Mouse (Mus musculus) hematopoietic stem cell, adult 5-6 weeks (primary cell): Measurements from ENCODE around the gene Ush1c. TPM values are rescaled to one million over a fixed set of nuclear protein-coding genes. Genes with fewer than 3 reads are reported as not detected.
A peak's percentile ranks its signal among the peaks of the same experiment; 100 is the strongest.

Experiments used
- ATAC-seq, 2 experiments: fragments of 125-278 bp in 1 of 2; replicated peaks in 1 of 2; 2 replicates each; pipeline ENCODE4 v1.8.0; 2016 to 2017; ENCODE audit warnings: inconsistent platforms in 2 of 2, mild to moderate bottlenecking in 2 of 2, moderate number of reproducible peaks in 2 of 2, low read depth in 1 of 2, moderate TSS enrichment in 1 of 2; ENCODE audit not compliant: low FRiP score in 2 of 2, poor library complexity in 2 of 2, severe bottlenecking in 2 of 2, insufficient read depth in 1 of 2, low TSS enrichment in 1 of 2
- total RNA-seq: library from RNA; stranded (forward); fragments of 172-1452, 232-1000 nt; gene quantifications from 2 replicates; pipeline ENCODE4 v1.2.3, GENCODE M21; 2017

Gene Ush1c
- total RNA-seq, result not detected in 2 replicates

GRCm38 (mm10) chr7:46238346-46238745 is at the start of gene Ush1c:
Ush1c (minus strand) TSS chr7:46238503.
- ATAC-seq, result no peak

- ATAC-seq, result no peak
These were observed 48.7 kb upstream of the Ush1c start for GRCm38 (mm10) chr7:46287051-46287450.

- ATAC-seq, result no peak
These were observed 48.1 kb upstream of the Ush1c start for GRCm38 (mm10) chr7:46286391-46286790.

- no peak for ATAC-seq
These were observed 47.0 kb upstream of the Ush1c start for GRCm38 (mm10) chr7:46285161-46285839.

- ATAC-seq, result no peak
These were observed 45.4 kb upstream of the Ush1c start for GRCm38 (mm10) chr7:46283681-46284080.

GRCm38 (mm10) chr7:46282276-46282675 is 44.0 kb upstream of the Ush1c start:
- no peak for ATAC-seq

- no peak for ATAC-seq
These were observed 42.6 kb upstream of the Ush1c start for GRCm38 (mm10) chr7:46280896-46281295.

GRCm38 (mm10) chr7:46279946-46280345 is 41.6 kb upstream of the Ush1c start:
- ATAC-seq, result peak in 1 of 2 experiments; percentile 62; a peak in 1 of 4 replicates

GRCm38 (mm10) chr7:46276156-46276555 is 37.9 kb upstream of the Ush1c start:
- ATAC-seq, result no peak

GRCm38 (mm10) chr7:46251841-46252240 is 13.5 kb upstream of the Ush1c start:
- no peak for ATAC-seq

- no peak for ATAC-seq
These were observed 9.3 kb upstream of the Ush1c start for GRCm38 (mm10) chr7:46247606-46248005.

- ATAC-seq, result no peak
These were observed 8.6 kb upstream of the Ush1c start for GRCm38 (mm10) chr7:46246876-46247275.

- ATAC-seq, result no peak
These were observed 2.4 kb upstream of the Ush1c start, which contains the start of gene Otog for GRCm38 (mm10) chr7:46240696-46241095. Otog (plus strand) TSS chr7:46240987.

GRCm38 (mm10) chr7:46240091-46240490 is 1.8 kb upstream of the Ush1c start:
- ATAC-seq, result no peak

GRCm38 (mm10) chr7:46237192-46237591 is 1.1 kb downstream of the Ush1c start:
- ATAC-seq, result no peak

GRCm38 (mm10) chr7:46236363-46236762 is 1.9 kb downstream of the Ush1c start:
- no peak for ATAC-seq

- ATAC-seq, result no peak; a peak in 1 of 4 replicates
These were observed 2.4 kb downstream of the Ush1c start for GRCm38 (mm10) chr7:46235948-46236347.

- no peak for ATAC-seq
These were observed 11.4 kb downstream of the Ush1c start for GRCm38 (mm10) chr7:46226936-46227335.

GRCm38 (mm10) chr7:46226253-46226652 is 12.1 kb downstream of the Ush1c start:
- ATAC-seq, result peak in 1 of 2 experiments; percentile 65; a peak in 1 of 4 replicates
